Mouse (Mus musculus) thymus, adult 2 months (tissue): Measurements from ENCODE around the gene Slc35d3.

Experiments used
- CTCF ChIP-seq: fragments of 200-500 bp; IDR thresholded peaks from 2 replicates; pipeline ENCODE4 v1.5.1; 2012; ENCODE audit warnings: mild to moderate bottlenecking, control low read depth, low read length, moderate library complexity, borderline replicate concordance; ENCODE audit not compliant: control insufficient read depth, poor library complexity, insufficient read depth; ENCODE audit errors: extremely low read depth
- POLR2A ChIP-seq: fragments of 200-500 bp; IDR thresholded peaks from 2 replicates; pipeline ENCODE4 v1.6.1; 2012; ENCODE audit warnings: mild to moderate bottlenecking, low read length, control low read depth, moderate library complexity; ENCODE audit not compliant: control insufficient read depth, poor library complexity, insufficient read depth; ENCODE audit errors: extremely low read depth

- no peak for TF ChIP-seq CTCF
- TF ChIP-seq POLR2A = no peak
Observed at GRCm38 (mm10) chr10:19876669-19877068, 25.4 kb upstream of the Slc35d3 start.
